Mouse (Mus musculus): Measurements from ENCODE around the gene Unc5b. TPM values are rescaled to one million over a fixed set of nuclear protein-coding genes. Genes with fewer than 3 reads are reported as not detected.
A peak's percentile ranks its signal among the peaks of the same experiment; 100 is the strongest.

Gene Unc5b
- polyA plus RNA-seq, 1 experiment from 2014 or later, result 2.8 TPM

- H3K4me2 ChIP-seq (replicated peaks), result no peak overlapping the region
- ATAC-seq (replicated peaks), result no peak
- H3K9ac ChIP-seq (replicated peaks), result no peak overlapping the region
- no peak overlapping the region for H3K4me3 ChIP-seq
- no peaks in the 10 kb centered on the region for H3K9me3 ChIP-seq
- H3K27me3 ChIP-seq, result no peaks in the 10 kb centered on the region
- H3K4me1 ChIP-seq, result no peaks in the 10 kb centered on the region
- no peaks in the 10 kb centered on the region for H3K36me3 ChIP-seq
- no peak overlapping the region for H3K27ac ChIP-seq (replicated peaks)
- 78% methylated on average over 7 of the region's 7 CpGs for WGBS
These were observed 89.9 kb downstream of the Unc5b start for GRCm38 (mm10) chr10:60741435-60741834.

- Histone ChIP-seq H3K9ac (replicated peaks) (no peak overlapping the region), H3K36me3 (no peaks in the 10 kb centered on the region), H3K4me3 (no peak overlapping the region), H3K9me3 (no peaks in the 10 kb centered on the region), H3K4me1 (no peaks in the 10 kb centered on the region), H3K27me3 (no peaks in the 10 kb centered on the region), H3K4me2 (replicated peaks) (no peak overlapping the region), H3K27ac (replicated peaks) (no peak overlapping the region)
- no peak for ATAC-seq (replicated peaks)
- WGBS, result 90% methylated on average over 4 of the region's 4 CpGs
These were observed 91.6 kb downstream of the Unc5b start for GRCm38 (mm10) chr10:60739619-60740363.

GRCm38 (mm10) chr10:60737886-60738640, 93.3 kb downstream of the Unc5b start:
- no peaks in the 10 kb centered on the region for H3K4me1 ChIP-seq
- H3K36me3 ChIP-seq, result no peaks in the 10 kb centered on the region
- H3K9me3 ChIP-seq, result no peaks in the 10 kb centered on the region
- WGBS, result 90% methylated on average over 8 of the region's 9 CpGs
- no peak overlapping the region for H3K4me3 ChIP-seq
- no peak overlapping the region for H3K4me2 ChIP-seq (replicated peaks)
- ATAC-seq (replicated peaks), result no peak
- no peak overlapping the region for H3K27ac ChIP-seq (replicated peaks)
- H3K9ac ChIP-seq (replicated peaks), result no peak overlapping the region
- H3K27me3 ChIP-seq, result no peaks in the 10 kb centered on the region

- Histone ChIP-seq H3K4me3 (no peak overlapping the region), H3K27me3 (no peaks in the 10 kb centered on the region), H3K9ac (replicated peaks) (no peak overlapping the region), H3K9me3 (no peaks in the 10 kb centered on the region), H3K27ac (replicated peaks) (no peak overlapping the region), H3K4me1 (peaks cover 4% of the 10 kb centered on the region), H3K4me2 (replicated peaks) (no peak overlapping the region), H3K36me3 (no peaks in the 10 kb centered on the region)
- ATAC-seq (replicated peaks), result no peak
- WGBS, result 82% methylated on average over 11 of the region's 11 CpGs
These were observed 94.1 kb downstream of the Unc5b start for GRCm38 (mm10) chr10:60737169-60737728.

GRCm38 (mm10) chr10:60735737-60736136, 95.6 kb downstream of the Unc5b start:
- no peaks in the 10 kb centered on the region for H3K27me3 ChIP-seq
- 95% methylated on average over 1 of the region's 1 CpGs for WGBS

GRCm38 (mm10) chr10:60733471-60733870, 97.9 kb downstream of the Unc5b start:
- H3K27ac ChIP-seq (replicated peaks), result no peak overlapping the region
- H3K9me3 ChIP-seq, result no peaks in the 10 kb centered on the region
- H3K4me2 ChIP-seq (replicated peaks), result no peak overlapping the region
- no peaks in the 10 kb centered on the region for H3K27me3 ChIP-seq
- 90% methylated on average over 8 of the region's 8 CpGs for WGBS
- no peaks in the 10 kb centered on the region; the same call in 1 of the 2 replicates for H3K36me3 ChIP-seq
- H3K9ac ChIP-seq (replicated peaks), result no peak overlapping the region
- H3K4me3 ChIP-seq, result no peak overlapping the region
- ATAC-seq (replicated peaks), result no peak
- peaks cover 13% of the 10 kb centered on the region for H3K4me1 ChIP-seq

More at GRCm38 (mm10) chr10:60735737-60736136, 95.6 kb downstream of the Unc5b start:
- H3K36me3 ChIP-seq, result no peaks in the 10 kb centered on the region
- no peak overlapping the region for H3K4me3 ChIP-seq
- no peak overlapping the region for H3K4me2 ChIP-seq (replicated peaks)
- no peaks in the 10 kb centered on the region for H3K9me3 ChIP-seq
- no peak for ATAC-seq (replicated peaks)
- peaks cover 13% of the 10 kb centered on the region for H3K4me1 ChIP-seq
- no peak overlapping the region for H3K27ac ChIP-seq (replicated peaks)
- no peak overlapping the region for H3K9ac ChIP-seq (replicated peaks)

GRCm38 (mm10) chr10:60732397-60732861, 99.0 kb downstream of the Unc5b start:
- 38% methylated on average over 2 of the region's 2 CpGs for WGBS
- 0 out of 2 replicates have a peak, but pooled peaks have one; percentile 29 for ATAC-seq (replicated peaks)
- Histone ChIP-seq H3K4me1 (peaks cover 17% of the 10 kb centered on the region), H3K9me3 (no peaks in the 10 kb centered on the region), H3K27me3 (no peaks in the 10 kb centered on the region), H3K9ac (replicated peaks) (no peak overlapping the region), H3K4me2 (replicated peaks) (no peak overlapping the region), H3K4me3 (no peak overlapping the region), H3K27ac (replicated peaks) (peak overlapping the region; percentile 58), H3K36me3 (no peaks in the 10 kb centered on the region; the same call in 1 of the 2 replicates)

- Histone ChIP-seq H3K4me3 (no peak overlapping the region), H3K36me3 (no peaks in the 10 kb centered on the region; the same call in 1 of the 2 replicates), H3K4me1 (peaks cover 19% of the 10 kb centered on the region), H3K9me3 (no peaks in the 10 kb centered on the region), H3K4me2 (replicated peaks) (no peak overlapping the region), H3K9ac (replicated peaks) (no peak overlapping the region), H3K27ac (replicated peaks) (peak overlapping the region; percentile 58), H3K27me3 (no peaks in the 10 kb centered on the region)
- ATAC-seq (replicated peaks), result 0 out of 2 replicates have a peak, but pooled peaks have one; percentile 19
- WGBS, result 5% methylated on average over 5 of the region's 5 CpGs
These were observed 99.6 kb downstream of the Unc5b start for GRCm38 (mm10) chr10:60731742-60732141.

DNA sequence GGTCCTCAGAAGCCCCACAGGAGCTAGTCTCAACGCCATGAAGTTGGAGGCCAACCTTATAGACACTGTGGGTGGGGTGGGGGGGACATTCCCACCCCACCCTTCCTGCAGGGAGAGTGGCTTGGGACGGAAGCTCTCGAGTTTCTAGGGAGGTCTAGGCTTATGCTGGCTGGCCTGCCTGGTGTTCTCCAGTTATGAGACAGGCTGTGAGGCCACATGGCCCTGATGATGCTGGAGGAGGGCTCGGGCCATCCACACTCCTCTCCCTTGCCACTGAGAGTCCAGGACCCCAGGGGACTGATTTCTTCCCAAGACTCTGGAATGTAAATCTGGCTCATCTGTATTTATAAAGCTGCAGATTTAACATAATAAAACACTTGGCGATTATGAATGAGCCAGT, 104.1 kb downstream of the Unc5b start:
- no peaks in the 10 kb centered on the region for H3K27me3 ChIP-seq
- no peak overlapping the region for H3K4me2 ChIP-seq (replicated peaks)
- H3K27ac ChIP-seq (replicated peaks), result 0 out of 2 replicates have a peak overlapping the region, but pooled peaks have one; percentile 3
- H3K36me3 ChIP-seq, result peaks cover 3% of the 10 kb centered on the region; the same call in 1 of the 2 replicates
- no peak for ATAC-seq (replicated peaks)
- no peak overlapping the region for H3K4me3 ChIP-seq
- H3K9me3 ChIP-seq, result no peaks in the 10 kb centered on the region
- peaks cover 16% of the 10 kb centered on the region for H3K4me1 ChIP-seq
- no peak overlapping the region for H3K9ac ChIP-seq (replicated peaks)
- WGBS, result 41% methylated on average over 5 of the region's 5 CpGs

- Histone ChIP-seq H3K4me1 (peaks cover 15% of the 10 kb centered on the region), H3K9ac (replicated peaks) (no peak overlapping the region), H3K4me2 (replicated peaks) (no peak overlapping the region), H3K36me3 (peaks cover 3% of the 10 kb centered on the region; the same call in 1 of the 2 replicates), H3K27ac (replicated peaks) (no peak overlapping the region), H3K27me3 (no peaks in the 10 kb centered on the region), H3K9me3 (no peaks in the 10 kb centered on the region), H3K4me3 (no peak overlapping the region)
- no peak for ATAC-seq (replicated peaks)
- 76% methylated on average over 3 of the region's 3 CpGs for WGBS
These were observed 104.5 kb downstream of the Unc5b start for GRCm38 (mm10) chr10:60726896-60727295.

DNA sequence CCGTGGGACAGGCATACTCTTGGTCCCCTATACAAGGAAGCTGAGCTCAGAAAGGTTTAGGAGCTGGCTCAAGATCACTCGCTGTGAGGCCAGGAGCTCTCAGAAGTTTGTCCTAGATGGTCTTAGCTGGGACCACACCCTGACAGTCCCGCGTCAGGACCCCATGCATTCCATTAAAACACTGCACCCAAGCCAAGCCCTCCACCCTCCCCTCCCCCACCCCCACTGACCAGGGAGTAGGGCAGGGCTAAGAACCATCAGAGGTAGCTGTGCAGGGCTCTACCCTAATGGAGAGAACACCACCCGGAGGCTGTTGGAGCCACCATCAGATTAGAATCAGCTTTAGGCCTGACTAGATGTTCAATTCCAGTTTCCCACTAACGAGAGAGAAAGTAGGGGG, 106.9 kb downstream of the Unc5b start:
- WGBS, result 67% methylated on average over 6 of the region's 6 CpGs
- Histone ChIP-seq H3K36me3 (peaks cover 3% of the 10 kb centered on the region; the same call in 1 of the 2 replicates), H3K27ac (replicated peaks) (no peak overlapping the region), H3K9me3 (no peaks in the 10 kb centered on the region), H3K4me2 (replicated peaks) (no peak overlapping the region), H3K4me3 (no peak overlapping the region), H3K27me3 (no peaks in the 10 kb centered on the region), H3K9ac (replicated peaks) (no peak overlapping the region), H3K4me1 (peaks cover 21% of the 10 kb centered on the region)
- ATAC-seq (replicated peaks), result no peak

GRCm38 (mm10) chr10:60723345-60723744, 108.0 kb downstream of the Unc5b start:
- Histone ChIP-seq H3K4me2 (replicated peaks) (no peak overlapping the region), H3K27me3 (no peaks in the 10 kb centered on the region), H3K36me3 (0 out of 2 replicates have a peak, but pooled peaks cover 3% of the 10 kb centered on the region), H3K9me3 (no peaks in the 10 kb centered on the region), H3K27ac (replicated peaks) (no peak overlapping the region), H3K4me3 (no peak overlapping the region), H3K4me1 (peaks cover 21% of the 10 kb centered on the region), H3K9ac (replicated peaks) (no peak overlapping the region)
- 33% methylated on average over 1 of the region's 1 CpGs for WGBS
- ATAC-seq (replicated peaks), result no peak
